Mouse (Mus musculus) limb, embryonic 11.5 days (tissue): ENCODE measurements at regions not wholly inside any gene's neighbourhood (a gene's known extent, or its start where the extent isn't known, plus 50 kb on each side); places are given as distances from the start of the nearest gene placed in this dataset.

ENCODE experiments used
- ATAC-seq: fragments of 200-750 bp; cut with Nextera tagmentation; 2 replicates; pipeline ENCODE4 v1.8.0; 2017; ENCODE audit warnings: low read depth; ENCODE audit not compliant: insufficient number of reproducible peaks, low FRiP score, low TSS enrichment
- DNase-seq: peaks from one replicate; pipeline ENCODE4 v3.0.0-alpha.2; 2015; ENCODE audit warnings: low spot score
- H3K27ac ChIP-seq: fragments of 300-500 bp; sonication (generic); replicated peaks from 2 replicates; pipeline ENCODE4 v1.5.1; 2014; ENCODE audit warnings: low read depth, mild to moderate bottlenecking, low read length
- H3K27me3 ChIP-seq: fragments of 300-500 bp; sonication (generic); 2 replicates; pipeline ENCODE4 v1.6.1; 2014; ENCODE audit warnings: mild to moderate bottlenecking, low read length, mixed read lengths; ENCODE audit not compliant: control insufficient read depth, insufficient read depth
- H3K36me3 ChIP-seq: fragments of 300-500 bp; sonication (generic); 2 replicates; pipeline ENCODE4 v1.6.1; 2014; ENCODE audit warnings: mild to moderate bottlenecking, low read length, moderate library complexity, mixed read lengths; ENCODE audit not compliant: control insufficient read depth, insufficient read depth
- H3K4me1 ChIP-seq: fragments of 300-500 bp; sonication (generic); 2 replicates; pipeline ENCODE4 v1.6.1; 2014; ENCODE audit warnings: low read length, mixed read lengths; ENCODE audit not compliant: control insufficient read depth, insufficient read depth
- H3K4me2 ChIP-seq: fragments of 300-500 bp; sonication (generic); 2 replicates; pipeline ENCODE4 v1.6.1; 2014; ENCODE audit warnings: low read depth, mild to moderate bottlenecking, moderate library complexity; ENCODE audit not compliant: severe bottlenecking
- H3K4me3 ChIP-seq: fragments of 300-500 bp; sonication (generic); 2 replicates; pipeline ENCODE4 v1.5.1; 2014; ENCODE audit warnings: low read depth, low read length
- H3K9ac ChIP-seq: fragments of 300-500 bp; sonication (generic); 2 replicates; pipeline ENCODE4 v1.6.1; 2014; ENCODE audit warnings: mild to moderate bottlenecking, low read length
- H3K9me3 ChIP-seq: fragments of 300-500 bp; sonication (generic); 2 replicates; pipeline ENCODE4 v1.6.1; 2016; ENCODE audit warnings: low read length; ENCODE audit not compliant: control insufficient read depth
- WGBS: fragments of 180-500 bp; shearing (Covaris S2); extraction: QIAGEN DNeasy Blood & Tissue Kit; methylation state at CpG from one replicate; pipeline ENCODE4 v1.1.7; 2014; 5-methylcytosine and 5-hydroxymethylcytosine counted together

DNA sequence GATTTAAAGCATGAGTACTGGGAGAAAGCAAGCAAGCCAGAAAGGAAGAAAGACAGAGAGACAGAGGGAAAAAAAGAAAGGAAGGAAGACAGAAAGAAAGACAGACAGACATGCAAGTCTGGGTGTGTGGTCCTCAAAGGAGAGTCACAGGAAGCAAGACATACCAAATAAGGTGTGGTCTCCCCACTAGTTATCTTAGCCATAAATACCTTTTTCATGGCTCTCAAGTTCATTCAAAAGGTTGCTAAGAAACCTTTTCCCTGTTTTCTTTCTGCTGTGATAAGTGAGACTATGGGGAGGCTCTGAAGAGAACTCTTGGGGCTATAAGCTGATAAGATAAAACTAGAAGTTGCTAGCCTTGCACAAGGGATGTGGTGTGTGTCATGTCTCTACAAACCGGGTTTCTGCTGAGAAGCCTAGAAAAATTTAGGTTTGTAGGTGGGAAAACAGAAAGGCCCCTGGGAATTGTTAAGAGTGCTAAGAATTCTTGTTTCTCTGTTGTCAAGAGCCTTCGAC lies 126.5 kb upstream of the Akirin2 start:
- H3K9me3 ChIP-seq, result no peaks in the 10 kb centered on the region
- 72% methylated on average over 2 of the region's 2 CpGs for whole genome bisulfite sequencing
- H3K4me3 ChIP-seq, result no peak overlapping the region
- no peak overlapping the region for H3K9ac ChIP-seq
- H3K27me3 ChIP-seq, result no peaks in the 10 kb centered on the region
- H3K4me2 ChIP-seq, result no peak overlapping the region
- ATAC-seq (no peak), DNase-seq (no peak)
- H3K36me3 ChIP-seq, result no peaks in the 10 kb centered on the region
- H3K27ac ChIP-seq, result no peak overlapping the region
- no peaks in the 10 kb centered on the region for H3K4me1 ChIP-seq

DNA sequence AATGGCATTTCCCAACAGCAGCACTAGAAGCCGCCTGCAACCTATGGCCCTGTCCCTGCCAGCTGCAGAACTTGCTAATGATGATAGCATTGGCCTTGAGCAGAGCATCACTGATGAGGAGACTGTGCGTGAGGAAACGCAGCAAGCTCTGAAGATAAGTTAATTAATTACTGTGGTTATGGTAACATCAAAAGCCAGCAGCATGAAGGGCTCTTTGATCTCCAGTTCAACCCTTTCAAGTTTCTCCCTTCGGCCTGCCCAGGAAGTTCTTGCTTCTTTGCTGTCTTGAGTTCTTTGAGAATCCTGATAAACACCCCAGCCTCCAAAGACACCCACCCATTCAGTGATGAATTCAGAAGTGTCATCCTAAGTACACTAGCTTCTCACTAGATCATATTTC lies 121.7 kb upstream of the Akirin2 start:
- Histone ChIP-seq H3K4me3 (no peak overlapping the region), H3K4me1 (no peaks in the 10 kb centered on the region), H3K27ac (no peak overlapping the region), H3K4me2 (no peak overlapping the region), H3K36me3 (no peaks in the 10 kb centered on the region), H3K9me3 (no peaks in the 10 kb centered on the region), H3K9ac (no peak overlapping the region), H3K27me3 (no peaks in the 10 kb centered on the region)
- ATAC-seq (no peak), DNase-seq (no peak)
- 26% methylated on average over 4 of the region's 4 CpGs for WGBS

DNA sequence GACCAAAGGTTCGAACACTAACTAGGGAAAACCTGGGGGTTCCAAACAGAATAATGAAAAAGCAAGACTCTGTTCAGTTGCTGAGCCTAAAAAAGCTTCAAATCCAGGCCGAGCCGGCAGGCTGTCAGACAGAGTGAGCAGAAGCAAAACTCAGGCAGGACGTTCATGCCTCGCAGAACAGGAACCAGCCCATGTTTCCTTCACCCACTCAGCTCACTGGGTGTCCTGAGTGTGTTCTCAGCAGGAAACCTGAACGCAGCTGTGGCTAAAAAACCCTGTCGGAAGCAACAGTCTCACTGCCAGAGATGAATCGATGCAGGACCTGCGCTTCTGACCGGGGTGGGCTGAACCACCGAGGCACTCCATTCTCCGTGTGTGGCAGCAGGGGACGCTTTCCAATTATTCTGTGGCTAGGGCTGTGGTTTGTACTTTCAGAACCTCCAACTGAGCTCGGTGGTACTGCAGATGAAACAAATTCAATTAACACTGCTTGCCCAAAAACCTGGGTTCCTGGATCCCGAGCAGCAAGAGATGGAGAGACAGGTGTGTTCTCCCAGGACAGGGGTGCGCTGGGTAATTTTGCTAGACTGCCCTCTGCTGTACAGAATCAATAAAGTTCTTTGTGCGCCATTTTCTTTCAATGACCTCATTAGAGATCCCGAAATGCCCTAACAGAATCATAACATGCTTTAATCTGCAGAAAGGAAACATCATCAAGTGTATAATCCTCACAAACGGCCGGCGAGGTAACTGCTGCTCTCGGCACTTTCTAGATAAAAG lies 121.1 kb upstream of the Akirin2 start:
- H3K4me3 ChIP-seq, result no peak overlapping the region
- ATAC-seq (no peak), DNase-seq (no peak)
- H3K36me3 ChIP-seq, result no peaks in the 10 kb centered on the region
- no peak overlapping the region for H3K9ac ChIP-seq
- H3K9me3 ChIP-seq, result no peaks in the 10 kb centered on the region
- no peak overlapping the region for H3K27ac ChIP-seq
- 81% methylated on average over 22 of the region's 22 CpGs for WGBS
- H3K27me3 ChIP-seq, result no peaks in the 10 kb centered on the region
- H3K4me2 ChIP-seq, result no peak overlapping the region
- H3K4me1 ChIP-seq, result no peaks in the 10 kb centered on the region

DNA sequence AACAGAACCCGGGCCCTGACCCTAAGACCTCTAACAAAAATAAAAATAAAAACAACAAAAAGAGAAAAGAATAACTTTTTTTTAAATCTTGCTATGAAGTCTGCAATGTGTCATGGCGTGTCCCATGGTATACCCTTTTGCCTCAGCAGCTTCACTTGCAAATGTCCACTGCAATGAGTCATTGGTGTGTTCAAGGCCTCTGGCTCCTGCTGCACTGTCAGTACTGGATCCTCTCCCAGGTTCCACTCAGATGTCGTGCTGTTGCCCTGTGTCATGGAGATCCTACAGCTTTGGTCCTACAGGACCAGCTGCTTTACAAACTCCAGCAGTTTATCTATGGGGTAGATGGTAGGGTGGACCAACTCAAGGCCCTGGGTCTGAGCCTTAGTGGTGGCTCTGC lies 113.4 kb upstream of the Akirin2 start:
- no peak overlapping the region for H3K27ac ChIP-seq
- no peak overlapping the region for H3K4me2 ChIP-seq
- H3K4me1 ChIP-seq, result no peaks in the 10 kb centered on the region
- no peaks in the 10 kb centered on the region for H3K36me3 ChIP-seq
- no peak for DNase-seq
- H3K4me3 ChIP-seq, result no peak overlapping the region
- H3K9ac ChIP-seq, result no peak overlapping the region
- 87% methylated on average over 3 of the region's 3 CpGs for WGBS
- ATAC-seq, result no peak
- H3K27me3 ChIP-seq, result no peaks in the 10 kb centered on the region
- H3K9me3 ChIP-seq, result no peaks in the 10 kb centered on the region

DNA sequence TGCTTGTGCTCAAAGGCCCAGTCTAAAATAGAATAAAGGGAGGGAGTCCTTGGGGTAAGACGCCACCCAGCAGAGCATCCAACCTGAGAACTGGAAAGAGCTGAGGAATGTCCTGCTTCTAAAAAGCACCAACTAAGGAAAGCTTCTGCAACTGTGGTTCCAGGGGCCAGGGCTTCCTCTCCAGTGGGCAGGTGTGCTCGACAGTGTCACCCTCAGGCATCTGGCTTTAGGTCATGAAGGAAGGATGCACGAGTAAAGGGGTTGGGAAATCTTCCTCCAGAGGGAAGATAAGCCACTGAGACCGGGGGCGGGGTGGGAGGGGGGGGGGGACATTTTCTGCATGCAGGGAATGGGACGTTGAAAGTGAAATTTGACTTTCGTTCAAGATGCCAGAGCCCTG lies 101.2 kb upstream of the Akirin2 start:
- no peaks in the 10 kb centered on the region for H3K4me1 ChIP-seq
- DNase-seq (no peak), ATAC-seq (no peak)
- no peaks in the 10 kb centered on the region for H3K27me3 ChIP-seq
- H3K27ac ChIP-seq, result no peak overlapping the region
- no peaks in the 10 kb centered on the region for H3K36me3 ChIP-seq
- H3K9me3 ChIP-seq, result no peaks in the 10 kb centered on the region
- H3K4me3 ChIP-seq, result no peak overlapping the region
- 83% methylated on average over 7 of the region's 7 CpGs for WGBS
- no peak overlapping the region for H3K9ac ChIP-seq
- H3K4me2 ChIP-seq, result no peak overlapping the region

DNA sequence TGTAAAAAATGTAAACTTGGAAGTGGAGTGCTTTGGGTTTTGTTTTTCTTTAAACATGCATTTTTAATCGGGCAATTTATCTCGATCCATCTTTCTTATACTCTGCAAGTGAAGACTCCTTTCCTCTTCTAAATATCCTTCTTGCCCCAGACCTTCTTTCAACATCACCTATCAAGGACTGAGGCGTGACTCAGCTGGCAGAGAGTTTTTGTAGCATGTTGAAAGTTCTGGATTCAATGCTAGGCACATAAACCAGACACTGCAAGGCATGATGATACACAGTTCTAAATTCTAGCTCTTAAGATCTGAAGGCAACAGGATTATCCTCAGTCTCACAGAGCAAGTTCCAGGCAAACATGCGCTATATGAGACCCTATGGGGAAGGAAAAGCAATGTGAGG lies 88.1 kb upstream of the Akirin2 start:
- 94% methylated on average over 4 of the region's 4 CpGs for WGBS
- no peaks in the 10 kb centered on the region for H3K36me3 ChIP-seq
- H3K9me3 ChIP-seq, result no peaks in the 10 kb centered on the region
- ATAC-seq, result no peak
- H3K27me3 ChIP-seq, result no peaks in the 10 kb centered on the region
- no peak for DNase-seq
- no peak overlapping the region for H3K27ac ChIP-seq
- no peak overlapping the region for H3K4me2 ChIP-seq
- H3K9ac ChIP-seq, result no peak overlapping the region
- H3K4me3 ChIP-seq, result no peak overlapping the region
- H3K4me1 ChIP-seq, result no peaks in the 10 kb centered on the region

DNA sequence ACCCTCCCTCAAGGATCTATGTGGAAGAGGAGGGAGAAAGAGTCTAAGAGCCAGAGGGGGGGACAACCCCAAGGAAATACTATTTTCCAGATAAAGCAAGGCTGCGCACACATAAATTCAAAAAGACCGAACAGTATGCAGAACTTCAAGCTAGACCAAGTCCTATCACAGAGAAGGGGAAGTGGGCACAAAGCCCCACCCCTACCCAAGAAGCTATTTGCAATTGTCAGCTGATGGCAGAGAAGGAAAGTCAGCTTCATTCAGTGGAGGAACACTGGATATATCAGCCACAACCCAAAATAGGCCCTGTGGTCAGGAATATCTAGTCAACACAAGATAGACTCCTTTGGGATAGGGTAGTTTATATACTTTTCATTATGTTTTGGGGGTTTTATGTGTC lies 84.9 kb upstream of the Akirin2 start:
- no peaks in the 10 kb centered on the region for H3K9me3 ChIP-seq
- 90% methylated on average over 2 of the region's 2 CpGs for WGBS
- H3K4me2 ChIP-seq, result no peak overlapping the region
- no peak overlapping the region for H3K27ac ChIP-seq
- no peak overlapping the region for H3K9ac ChIP-seq
- no peaks in the 10 kb centered on the region for H3K4me1 ChIP-seq
- H3K27me3 ChIP-seq, result no peaks in the 10 kb centered on the region
- no peak overlapping the region for H3K4me3 ChIP-seq
- no peaks in the 10 kb centered on the region for H3K36me3 ChIP-seq
- ATAC-seq (no peak), DNase-seq (no peak)

DNA sequence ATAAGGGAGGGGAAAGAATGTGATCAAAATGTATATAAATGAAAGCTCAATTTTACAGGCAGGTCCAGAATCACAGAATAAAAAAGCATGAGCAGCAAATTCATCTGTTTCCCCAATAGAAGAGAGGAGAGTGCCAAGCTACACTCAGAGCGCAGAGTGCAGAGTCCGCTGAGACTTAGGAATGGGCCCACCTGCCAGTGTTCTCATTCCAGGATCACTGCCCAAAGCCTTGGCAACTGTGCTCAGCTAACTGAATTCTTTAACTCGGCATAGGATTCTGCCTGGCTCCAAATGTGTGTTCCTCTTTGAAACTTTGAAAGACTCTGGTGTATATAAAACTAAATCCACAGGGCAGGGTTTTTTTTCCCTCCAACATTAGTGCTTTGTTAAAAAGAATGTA lies 84.4 kb upstream of the Akirin2 start:
- WGBS, result 91% methylated on average over 3 of the region's 3 CpGs
- H3K9me3 ChIP-seq, result no peaks in the 10 kb centered on the region
- ATAC-seq (no peak), DNase-seq (no peak)
- no peak overlapping the region for H3K27ac ChIP-seq
- H3K27me3 ChIP-seq, result no peaks in the 10 kb centered on the region
- H3K36me3 ChIP-seq, result no peaks in the 10 kb centered on the region
- no peak overlapping the region for H3K9ac ChIP-seq
- no peak overlapping the region for H3K4me3 ChIP-seq
- no peak overlapping the region for H3K4me2 ChIP-seq
- H3K4me1 ChIP-seq, result no peaks in the 10 kb centered on the region

DNA sequence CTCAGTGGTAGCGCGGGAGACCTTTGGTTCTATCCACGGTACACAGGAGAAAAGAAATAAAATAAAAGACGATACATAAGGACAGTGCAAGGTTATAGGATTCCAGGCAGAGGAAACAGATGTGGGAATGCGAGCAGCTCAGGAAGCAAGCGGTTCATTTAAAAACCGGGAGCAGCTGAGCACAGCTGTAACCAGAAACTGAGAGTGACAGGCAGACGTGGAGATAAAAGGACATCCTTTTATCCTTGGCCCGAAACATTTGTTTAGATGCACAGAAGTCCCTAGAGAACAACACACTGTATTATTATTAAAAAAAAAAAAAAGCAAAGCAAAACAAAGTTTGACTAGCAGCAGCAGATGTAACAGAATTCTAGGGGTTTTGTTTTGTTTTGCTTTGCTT lies 82.6 kb upstream of the Akirin2 start:
- no peaks in the 10 kb centered on the region for H3K27me3 ChIP-seq
- DNase-seq (no peak), ATAC-seq (no peak)
- no peak overlapping the region for H3K4me2 ChIP-seq
- no peaks in the 10 kb centered on the region for H3K4me1 ChIP-seq
- no peak overlapping the region for H3K4me3 ChIP-seq
- no peaks in the 10 kb centered on the region for H3K36me3 ChIP-seq
- no peaks in the 10 kb centered on the region for H3K9me3 ChIP-seq
- H3K9ac ChIP-seq, result no peak overlapping the region
- H3K27ac ChIP-seq, result no peak overlapping the region
- WGBS, result 54% methylated on average over 9 of the region's 9 CpGs
